Mouse (Mus musculus) macrophage (primary cell): ENCODE measurements around the gene Zfp260. TPM values are rescaled to one million over a fixed set of nuclear protein-coding genes. Genes with fewer than 3 reads are reported as not detected.

ENCODE experiments used
- H3K27ac ChIP-seq: fragments of 350-480 bp; formaldehyde crosslinking; 2 replicates; pipeline ENCODE4 v1.9.0; 2021
- H3K36me3 ChIP-seq: fragments of 350-480 bp; formaldehyde crosslinking; 2 replicates; pipeline ENCODE4 v1.9.0; 2021; ENCODE audit errors: inconsistent target
- H3K4me3 ChIP-seq: fragments of 350-480 bp; formaldehyde crosslinking; 2 replicates; pipeline ENCODE4 v1.9.0; 2021; ENCODE audit errors: inconsistent target
- H3K79me2 ChIP-seq: fragments of 350-480 bp; formaldehyde crosslinking; 2 replicates; pipeline ENCODE4 v1.9.0; 2021; ENCODE audit errors: inconsistent target
- WGBS: methylation state at CpG from one replicate; pipeline ENCODE4 v1.1.7; 2026; ENCODE audit warnings: inconsistent platforms; ENCODE audit not compliant: missing documents; 5-methylcytosine and 5-hydroxymethylcytosine counted together
- polyA plus RNA-seq: library from polyadenylated mRNA; stranded (reverse); fragments of 250-400 nt; gene quantifications from 3 replicates; pipeline ENCODE4 v1.2.4, GENCODE M21; 2018; ENCODE audit warnings: inconsistent platforms

The Zfp260 gene
- polyA plus RNA-seq, 1 experiment from 2014 or later: 21.7 TPM

- H3K79me2 ChIP-seq: no peaks in the 10 kb centered on the region
- no peak overlapping the region for H3K4me3 ChIP-seq
- H3K36me3 ChIP-seq: peaks cover 18% of the 10 kb centered on the region
- 92% methylated on average over 3 of the region's 3 CpGs for WGBS
- H3K27ac ChIP-seq: no peak overlapping the region
Observed at GRCm38 (mm10) chr7:30155507-30155906, 60.9 kb downstream of the Zfp260 start.

Other genes starting within 250 kb of the Zfp260 start
- gene Zfp940, start 241.1 kb upstream of the Zfp260 start, polyA plus RNA-seq: 0.31 to 0.79 TPM (median 0.50 TPM) in 3 replicates
- 2.0 to 2.8 TPM (median 2.5 TPM) in 3 replicates for gene Zfp420, start 234.8 kb upstream of the Zfp260 start, polyA plus RNA-seq
- gene Zfp27, start 188.2 kb upstream of the Zfp260 start, polyA plus RNA-seq: 2.9 to 5.0 TPM (median 3.6 TPM) in 3 replicates
- 1.3 to 2.7 TPM (median 1.6 TPM) in 3 replicates for gene Zfp383, start 186.6 kb upstream of the Zfp260 start, polyA plus RNA-seq
- 4.4 to 6.4 TPM (median 5.5 TPM) in 3 replicates for gene Zfp74, start 140.7 kb upstream of the Zfp260 start, polyA plus RNA-seq
- 2.6 to 4.6 TPM (median 2.8 TPM) in 3 replicates for gene Zfp568, start 110.8 kb upstream of the Zfp260 start, polyA plus RNA-seq
- 1.3 to 1.7 TPM (median 1.5 TPM) in 3 replicates for gene Zfp14, start 43.4 kb upstream of the Zfp260 start, polyA plus RNA-seq
- 2.3 to 2.6 TPM (median 2.5 TPM) in 3 replicates for gene Zfp82, start 21.9 kb upstream of the Zfp260 start, polyA plus RNA-seq
- gene Gm26920, start 4.4 kb upstream of the Zfp260 start, polyA plus RNA-seq: not detected in 3 replicates
- 1.9 to 2.1 TPM (median 2.0 TPM) in 3 replicates for gene Zfp566, start 4.2 kb upstream of the Zfp260 start, polyA plus RNA-seq
- gene Zfp382, start 27.2 kb downstream of the Zfp260 start, polyA plus RNA-seq: 4.3 to 6.3 TPM (median 4.8 TPM) in 3 replicates
- 17.2 to 34.1 TPM (median 30.3 TPM) in 3 replicates for gene Zfp146, start 75.0 kb downstream of the Zfp260 start, polyA plus RNA-seq
- gene Cox7a1, start 89.4 kb downstream of the Zfp260 start, polyA plus RNA-seq: 6.1 to 9.1 TPM (median 8.4 TPM) in 3 replicates
- gene Capns1, start 104.0 kb downstream of the Zfp260 start, polyA plus RNA-seq: 404 to 602 TPM (median 510 TPM) in 3 replicates
- gene Polr2i, start 137.2 kb downstream of the Zfp260 start, polyA plus RNA-seq: 34.2 to 47.5 TPM (median 41.3 TPM) in 3 replicates
- 57.6 to 136 TPM (median 89.3 TPM) in 3 replicates for gene Tbcb, start 137.5 kb downstream of the Zfp260 start, polyA plus RNA-seq
- not detected in 3 replicates for gene Ovol3, start 140.9 kb downstream of the Zfp260 start, polyA plus RNA-seq
- 0.34 to 0.72 TPM in 2 of 3 replicates, not detected in the other for gene Thap8, start 185.3 kb downstream of the Zfp260 start, polyA plus RNA-seq
- 10.4 to 24.4 TPM (median 15.1 TPM) in 3 replicates for gene Wdr62, start 185.6 kb downstream of the Zfp260 start, polyA plus RNA-seq
- gene Clip3, start 197.0 kb downstream of the Zfp260 start, polyA plus RNA-seq: 0.07 to 0.59 TPM in 2 of 3 replicates, not detected in the other
- gene Alkbh6, start 213.9 kb downstream of the Zfp260 start, polyA plus RNA-seq: 16.1 to 25.9 TPM (median 25.1 TPM) in 3 replicates
- gene Syne4, start 220.0 kb downstream of the Zfp260 start, polyA plus RNA-seq: 0.30 to 0.82 TPM (median 0.74 TPM) in 3 replicates
- gene E130208F15Rik, start 227.0 kb downstream of the Zfp260 start, polyA plus RNA-seq: 0.33 to 0.57 TPM (median 0.33 TPM) in 3 replicates
- gene Sdhaf1, start 229.1 kb downstream of the Zfp260 start, polyA plus RNA-seq: 4.6 to 6.7 TPM (median 5.0 TPM) in 3 replicates